Mouse (Mus musculus): ENCODE measurements at regions not wholly inside any gene's neighbourhood (a gene's known extent, or its start where the extent isn't known, plus 50 kb on each side); places are given as distances from the start of the nearest gene placed in this dataset.
A peak's percentile ranks its signal among the peaks of the same experiment; 100 is the strongest.

- DNase-seq (ENCODE audit: low spot score): peak; percentile 81
These were observed 75.2 kb downstream of the Asb13 start for GRCm38 (mm10) chr13:3708896-3709631.
